Mouse (Mus musculus): ENCODE results near the gene Rab19. TPM values are rescaled to one million over a fixed set of nuclear protein-coding genes. Genes with fewer than 3 reads are reported as not detected.
"Not testable (repeated sequence)": the region's sequence is repeated elsewhere in the genome, so short reads cannot be mapped to it uniquely, and the experiment has no call there.

The Rab19 gene
- polyA plus RNA-seq, 1 experiment from 2014 or later = 0.45 TPM

GRCm38 (mm10) chr6:39437519-39437918 lies 56.5 kb downstream of the Rab19 start:
- H3K27ac ChIP-seq (replicated peaks; ENCODE audit: low read depth, low read length); H3K9me3 ChIP-seq (ENCODE audit: control insufficient read depth, low read length); H3K4me3 ChIP-seq (ENCODE audit: low read depth, low read length); H3K9ac ChIP-seq (ENCODE audit: low read length); H3K4me2 ChIP-seq (ENCODE audit: low read depth, severe bottlenecking); H3K36me3 ChIP-seq (ENCODE audit: control insufficient read depth, insufficient read depth, low read length); H3K27me3 ChIP-seq (ENCODE audit: control insufficient read depth, insufficient read depth, low read length); DNase-seq (ENCODE audit: low spot score); H3K4me1 ChIP-seq (ENCODE audit: control insufficient read depth, insufficient read depth, low read length); ATAC-seq (ENCODE audit: insufficient number of reproducible peaks, low FRiP score, low TSS enrichment, low read depth): not testable (repeated sequence)
- 87% methylated on average over 6 of the region's 6 CpGs for WGBS

Other genes with a start within 250 kb of the Rab19 start
- 10.7 and 11.8 TPM in 2 replicates for gene Kdm7a, start 174.4 kb upstream of the Rab19 start, polyA plus RNA-seq (2014; fragmentation: Nextera tagmentation; extraction: Ambion mirVana)
- gene Slc37a3, start 3.5 kb upstream of the Rab19 start, polyA plus RNA-seq (2014; fragmentation: Nextera tagmentation; extraction: Ambion mirVana) = 50.7 and 50.8 TPM in 2 replicates
- 35.9 and 36.8 TPM in 2 replicates for gene Mkrn1, start 39.3 kb downstream of the Rab19 start, polyA plus RNA-seq (2014; fragmentation: Nextera tagmentation; extraction: Ambion mirVana)
- 37.1 and 37.5 TPM in 2 replicates for gene Dennd2a, start 176.7 kb downstream of the Rab19 start, polyA plus RNA-seq (2014; fragmentation: Nextera tagmentation; extraction: Ambion mirVana)
- 24.1 and 27.3 TPM in 2 replicates for gene Adck2, start 192.7 kb downstream of the Rab19 start, polyA plus RNA-seq (2014; fragmentation: Nextera tagmentation; extraction: Ambion mirVana)
- 1.0 and 1.1 TPM in 2 replicates for gene Gm42420, start 204.6 kb downstream of the Rab19 start, polyA plus RNA-seq (2014; fragmentation: Nextera tagmentation; extraction: Ambion mirVana)
- 265 and 280 TPM in 2 replicates for gene Ndufb2, start 211.4 kb downstream of the Rab19 start, polyA plus RNA-seq (2014; fragmentation: Nextera tagmentation; extraction: Ambion mirVana)